Mouse (Mus musculus): ENCODE data around the gene Tmem161a. TPM values are rescaled to one million over a fixed set of nuclear protein-coding genes. Genes with fewer than 3 reads are reported as not detected.

Gene Tmem161a
- polyA plus RNA-seq, 1 experiment from 2014 or later = 50.8 TPM

- no peak overlapping the region for H3K27ac ChIP-seq (ENCODE audit: low read depth)
- H3K4me3 ChIP-seq (ENCODE audit: low read depth, low read length) = no peak overlapping the region
These were observed 45.3 kb downstream of the Tmem161a start for GRCm38 (mm10) chr8:70217441-70217840.

DNA sequence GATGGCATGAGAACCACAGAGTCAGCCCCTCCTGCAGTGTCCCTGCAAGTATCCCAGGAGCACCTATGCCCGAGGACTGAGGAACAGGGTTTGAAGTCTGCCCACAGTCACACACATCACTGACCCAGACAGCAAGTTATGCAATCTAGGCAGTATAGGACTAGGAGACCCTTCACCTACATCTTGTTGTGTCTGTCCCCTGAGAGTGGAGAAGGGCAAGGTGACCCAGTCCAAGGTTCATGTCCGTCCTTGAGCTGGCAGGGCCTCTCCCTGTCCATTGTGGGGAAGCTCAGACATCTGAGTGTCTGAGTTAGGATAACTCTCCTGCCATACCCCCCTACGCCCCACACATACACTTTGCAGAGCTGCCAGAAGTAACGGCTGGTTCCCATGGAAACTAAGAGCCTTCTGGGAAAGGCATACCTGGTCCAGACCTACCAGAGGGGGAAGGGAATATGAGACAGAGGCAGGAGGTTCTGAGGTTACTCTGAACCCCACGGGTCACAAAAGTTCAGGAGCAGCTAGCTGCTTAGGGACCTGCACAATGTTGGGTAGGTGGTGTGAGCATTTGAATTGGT lies 47.0 kb downstream of the Tmem161a start:
- no peaks in the 10 kb centered on the region for H3K9me3 ChIP-seq (ENCODE audit: control insufficient read depth, low read length)
- ATAC-seq (replicated peaks; ENCODE audit: low FRiP score, low TSS enrichment, low read depth) (no peak), DNase-seq (ENCODE audit: low spot score) (no peak)
- 0 out of 2 replicates have a peak, but pooled peaks cover 4% of the 10 kb centered on the region for H3K4me1 ChIP-seq (replicated peaks; ENCODE audit: control insufficient read depth, insufficient read depth, low read length)
- no peak overlapping the region for H3K4me2 ChIP-seq (ENCODE audit: low read length)
- no peak overlapping the region for H3K27ac ChIP-seq (ENCODE audit: low read depth)
- H3K27me3 ChIP-seq (replicated peaks; ENCODE audit: control insufficient read depth, insufficient read depth, low read length) = no peaks in the 10 kb centered on the region
- H3K36me3 ChIP-seq (ENCODE audit: control insufficient read depth, insufficient read depth, low read length) = peaks cover 18% of the 10 kb centered on the region
- H3K9ac ChIP-seq (ENCODE audit: low read length) = no peak overlapping the region
- 34% methylated on average over 5 of the region's 5 CpGs for WGBS
- no peak overlapping the region for H3K4me3 ChIP-seq (ENCODE audit: low read depth, low read length)

More at GRCm38 (mm10) chr8:70217441-70217840, 45.3 kb downstream of the Tmem161a start:
- H3K4me1 ChIP-seq (replicated peaks; ENCODE audit: control insufficient read depth, insufficient read depth, low read length) = 0 out of 2 replicates have a peak, but pooled peaks cover 4% of the 10 kb centered on the region
- no peak for DNase-seq (ENCODE audit: low spot score)
- no peaks in the 10 kb centered on the region for H3K27me3 ChIP-seq (replicated peaks; ENCODE audit: control insufficient read depth, insufficient read depth, low read length)
- H3K9me3 ChIP-seq (ENCODE audit: control insufficient read depth, low read length) = no peaks in the 10 kb centered on the region
- H3K36me3 ChIP-seq (ENCODE audit: control insufficient read depth, insufficient read depth, low read length) = 0 out of 2 replicates have a peak, but pooled peaks cover 4% of the 10 kb centered on the region
- H3K9ac ChIP-seq (ENCODE audit: low read length) = no peak overlapping the region
- no peak overlapping the region for H3K4me2 ChIP-seq (ENCODE audit: low read length)
- no peak for ATAC-seq (replicated peaks; ENCODE audit: low FRiP score, low TSS enrichment, low read depth)

- Histone ChIP-seq H3K27ac (ENCODE audit: low read depth) (no peak overlapping the region), H3K4me3 (ENCODE audit: low read depth, low read length) (no peak overlapping the region), H3K4me1 (replicated peaks; ENCODE audit: control insufficient read depth, insufficient read depth, low read length) (0 out of 2 replicates have a peak, but pooled peaks cover 4% of the 10 kb centered on the region), H3K4me2 (ENCODE audit: low read length) (no peak overlapping the region), H3K27me3 (replicated peaks; ENCODE audit: control insufficient read depth, insufficient read depth, low read length) (no peaks in the 10 kb centered on the region), H3K9me3 (ENCODE audit: control insufficient read depth, low read length) (no peaks in the 10 kb centered on the region), H3K36me3 (ENCODE audit: control insufficient read depth, insufficient read depth, low read length) (peaks cover 29% of the 10 kb centered on the region), H3K9ac (ENCODE audit: low read length) (no peak overlapping the region)
- no peak for ATAC-seq (replicated peaks; ENCODE audit: low FRiP score, low TSS enrichment, low read depth)
- WGBS = 72% methylated on average over 8 of the region's 8 CpGs
- no peak for DNase-seq (ENCODE audit: low spot score)
These were observed 48.2 kb downstream of the Tmem161a start for GRCm38 (mm10) chr8:70220236-70220840.

DNA sequence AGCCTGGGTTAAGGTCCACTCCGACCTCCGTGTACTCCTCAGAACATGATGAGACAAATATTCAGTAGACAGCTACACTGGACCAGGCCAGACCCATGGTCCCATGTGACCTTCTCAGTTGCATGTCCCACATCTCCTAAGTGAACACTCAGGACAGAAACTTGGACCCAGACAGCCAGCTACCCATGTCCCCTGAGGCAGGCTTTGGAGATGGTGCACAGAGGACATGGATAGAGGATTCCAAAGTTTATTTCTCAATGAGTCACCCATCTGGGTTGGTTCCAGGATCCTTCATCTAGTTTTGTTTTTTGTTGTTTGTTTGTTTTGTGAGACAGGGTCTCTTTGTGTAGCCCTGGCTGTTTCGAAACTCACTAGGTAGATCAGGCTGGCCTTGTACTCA lies 48.8 kb downstream of the Tmem161a start:
- peaks cover 29% of the 10 kb centered on the region for H3K36me3 ChIP-seq (ENCODE audit: control insufficient read depth, insufficient read depth, low read length)
- H3K4me1 ChIP-seq (replicated peaks; ENCODE audit: control insufficient read depth, insufficient read depth, low read length) = 0 out of 2 replicates have a peak, but pooled peaks cover 4% of the 10 kb centered on the region
- no peaks in the 10 kb centered on the region for H3K9me3 ChIP-seq (ENCODE audit: control insufficient read depth, low read length)
- no peak overlapping the region for H3K4me3 ChIP-seq (ENCODE audit: low read depth, low read length)
- no peak overlapping the region for H3K4me2 ChIP-seq (ENCODE audit: low read length)
- H3K27me3 ChIP-seq (replicated peaks; ENCODE audit: control insufficient read depth, insufficient read depth, low read length) = no peaks in the 10 kb centered on the region
- no peak overlapping the region for H3K27ac ChIP-seq (ENCODE audit: low read depth)
- 93% methylated on average over 3 of the region's 3 CpGs for WGBS
- DNase-seq (ENCODE audit: low spot score) = no peak
- no peak overlapping the region for H3K9ac ChIP-seq (ENCODE audit: low read length)
- no peak for ATAC-seq (replicated peaks; ENCODE audit: low FRiP score, low TSS enrichment, low read depth)

DNA sequence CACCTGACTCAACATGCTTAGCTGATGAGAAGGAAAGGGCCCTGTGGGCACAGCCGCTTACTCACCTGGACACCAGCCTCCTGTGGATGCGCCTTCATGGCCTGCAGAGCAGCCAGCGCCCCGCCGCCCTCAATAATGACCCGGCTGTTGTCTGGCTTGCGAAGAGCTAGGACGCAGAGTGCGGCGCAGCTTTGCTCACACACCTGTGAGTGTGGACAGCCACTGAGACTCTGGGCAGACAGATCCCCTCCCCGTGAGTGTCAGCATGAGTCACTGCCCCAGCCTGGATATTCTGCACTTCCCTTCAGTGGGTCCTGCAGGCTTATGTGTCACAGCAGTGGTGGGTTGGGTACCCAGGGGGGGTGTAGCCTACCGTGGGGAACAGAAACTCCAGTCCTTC lies 49.9 kb downstream of the Tmem161a start:
- Histone ChIP-seq H3K27me3 (replicated peaks; ENCODE audit: control insufficient read depth, insufficient read depth, low read length) (no peaks in the 10 kb centered on the region), H3K4me2 (ENCODE audit: low read length) (no peak overlapping the region), H3K9ac (ENCODE audit: low read length) (no peak overlapping the region), H3K36me3 (ENCODE audit: control insufficient read depth, insufficient read depth, low read length) (peaks cover 29% of the 10 kb centered on the region), H3K27ac (ENCODE audit: low read depth) (no peak overlapping the region), H3K9me3 (ENCODE audit: control insufficient read depth, low read length) (no peaks in the 10 kb centered on the region), H3K4me1 (replicated peaks; ENCODE audit: control insufficient read depth, insufficient read depth, low read length) (0 out of 2 replicates have a peak, but pooled peaks cover 4% of the 10 kb centered on the region), H3K4me3 (ENCODE audit: low read depth, low read length) (no peak overlapping the region)
- DNase-seq (ENCODE audit: low spot score) = no peak
- ATAC-seq (replicated peaks; ENCODE audit: low FRiP score, low TSS enrichment, low read depth) = peak; percentile 32; the same call in 1 of the 2 replicates
- 91% methylated on average over 12 of the region's 12 CpGs for WGBS

DNA sequence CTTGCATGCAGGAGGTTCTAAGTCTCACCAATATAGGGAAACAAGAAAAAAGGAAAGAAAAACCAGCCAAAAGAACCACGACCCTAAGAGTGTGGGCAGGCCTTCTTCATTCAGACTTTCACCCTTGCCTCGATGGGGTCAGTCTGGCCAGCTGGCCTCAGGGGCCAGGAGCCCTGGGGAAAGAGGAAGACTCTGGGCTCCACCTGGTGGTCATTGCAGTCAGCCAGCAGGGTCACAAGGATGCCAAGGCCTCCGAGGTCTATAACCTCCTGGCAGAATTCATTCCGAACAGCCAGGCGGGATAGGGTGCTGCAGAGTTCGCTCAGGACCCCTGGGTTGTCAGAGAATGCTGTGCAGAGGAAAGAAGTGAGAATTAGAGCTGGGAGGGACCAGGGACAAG lies 51.2 kb downstream of the Tmem161a start:
- no peak for DNase-seq (ENCODE audit: low spot score)
- ATAC-seq (replicated peaks; ENCODE audit: low FRiP score, low TSS enrichment, low read depth) = no peak
- H3K27me3 ChIP-seq (replicated peaks; ENCODE audit: control insufficient read depth, insufficient read depth, low read length) = no peaks in the 10 kb centered on the region
- H3K4me1 ChIP-seq (replicated peaks; ENCODE audit: control insufficient read depth, insufficient read depth, low read length) = 0 out of 2 replicates have a peak, but pooled peaks cover 4% of the 10 kb centered on the region
- H3K9ac ChIP-seq (ENCODE audit: low read length) = no peak overlapping the region
- 45% methylated on average over 6 of the region's 6 CpGs for WGBS
- no peaks in the 10 kb centered on the region for H3K9me3 ChIP-seq (ENCODE audit: control insufficient read depth, low read length)
- H3K27ac ChIP-seq (ENCODE audit: low read depth) = no peak overlapping the region
- no peak overlapping the region for H3K4me3 ChIP-seq (ENCODE audit: low read depth, low read length)
- H3K4me2 ChIP-seq (ENCODE audit: low read length) = no peak overlapping the region
- H3K36me3 ChIP-seq (ENCODE audit: control insufficient read depth, insufficient read depth, low read length) = peaks cover 38% of the 10 kb centered on the region

- Histone ChIP-seq H3K4me3 (ENCODE audit: low read depth, low read length) (no peak overlapping the region), H3K9ac (ENCODE audit: low read length) (no peak overlapping the region), H3K9me3 (ENCODE audit: control insufficient read depth, low read length) (no peaks in the 10 kb centered on the region), H3K4me2 (ENCODE audit: low read length) (no peak overlapping the region), H3K27ac (ENCODE audit: low read depth) (no peak overlapping the region), H3K27me3 (replicated peaks; ENCODE audit: control insufficient read depth, insufficient read depth, low read length) (no peaks in the 10 kb centered on the region), H3K36me3 (ENCODE audit: control insufficient read depth, insufficient read depth, low read length) (peaks cover 55% of the 10 kb centered on the region), H3K4me1 (replicated peaks; ENCODE audit: control insufficient read depth, insufficient read depth, low read length) (0 out of 2 replicates have a peak, but pooled peaks cover 5% of the 10 kb centered on the region)
- 85% methylated on average over 4 of the region's 4 CpGs for WGBS
- ATAC-seq (replicated peaks; ENCODE audit: low FRiP score, low TSS enrichment, low read depth) = no peak
- DNase-seq (ENCODE audit: low spot score) = no peak
These were observed 55.8 kb downstream of the Tmem161a start for GRCm38 (mm10) chr8:70227997-70228396.

DNA sequence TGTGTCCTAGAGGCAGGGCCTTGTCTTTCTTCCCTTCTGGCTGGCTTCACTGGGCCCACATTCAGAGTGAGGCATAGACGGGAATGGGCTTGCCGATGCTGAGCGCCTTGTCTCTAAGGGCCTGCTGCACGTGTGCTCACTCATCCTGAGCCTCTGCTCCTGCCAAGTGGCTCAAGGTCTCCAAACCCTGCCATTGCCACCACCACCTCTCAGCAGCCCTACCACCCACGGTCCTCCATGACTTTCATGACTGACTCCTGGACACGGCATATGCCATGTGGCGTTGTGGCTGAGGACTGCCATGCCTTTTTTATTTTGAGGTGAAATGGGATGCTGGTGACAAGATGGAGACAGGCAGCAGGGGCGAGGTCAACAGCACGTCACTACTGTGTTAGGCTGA lies 58.7 kb downstream of the Tmem161a start:
- Histone ChIP-seq H3K4me2 (ENCODE audit: low read length) (no peak overlapping the region), H3K27ac (ENCODE audit: low read depth) (no peak overlapping the region), H3K27me3 (replicated peaks; ENCODE audit: control insufficient read depth, insufficient read depth, low read length) (no peaks in the 10 kb centered on the region), H3K4me1 (replicated peaks; ENCODE audit: control insufficient read depth, insufficient read depth, low read length) (peaks cover 18% of the 10 kb centered on the region), H3K36me3 (ENCODE audit: control insufficient read depth, insufficient read depth, low read length) (peaks cover 34% of the 10 kb centered on the region), H3K9ac (ENCODE audit: low read length) (no peak overlapping the region), H3K9me3 (ENCODE audit: control insufficient read depth, low read length) (no peaks in the 10 kb centered on the region), H3K4me3 (ENCODE audit: low read depth, low read length) (no peak overlapping the region)
- no peak for DNase-seq (ENCODE audit: low spot score)
- ATAC-seq (replicated peaks; ENCODE audit: low FRiP score, low TSS enrichment, low read depth) = no peak
- WGBS = 93% methylated on average over 9 of the region's 9 CpGs

All from intestine, embryonic 14.5 days (tissue).